Mouse (Mus musculus) G1E (cell line): ENCODE results near the gene Elmo2.

Source experiments
- CTCF ChIP-seq: IDR thresholded peaks from 2 replicates; pipeline ENCODE4 v1.5.1; 2012; ENCODE audit warnings: low read depth, low read length, inconsistent platforms, mixed read lengths
- GATA1 ChIP-seq: IDR thresholded peaks from 2 replicates; pipeline ENCODE4 v1.6.1; 2012; ENCODE audit warnings: borderline replicate concordance, low read length, inconsistent platforms, mixed read lengths
- TAL1 ChIP-seq: conservative IDR thresholded peaks from 2 replicates; pipeline ENCODE4 v1.6.1; 2012; ENCODE audit warnings: low read depth, low read length, inconsistent platforms, mixed read lengths

GRCm38 (mm10) chr2:165273589-165273988, 52.7 kb downstream of the Elmo2 start:
- TF ChIP-seq GATA1 (no peak), CTCF (no peak), TAL1 (no peak)
